Mouse (Mus musculus) myocyte (in vitro differentiated cells): ENCODE data around the gene Map2k2. TPM values are rescaled to one million over a fixed set of nuclear protein-coding genes. Genes with fewer than 3 reads are reported as not detected.
"Not testable (repeated sequence)": the region's sequence is repeated elsewhere in the genome, so short reads cannot be mapped to it uniquely, and the experiment has no call there.

ENCODE experiments used
- H3K27me3 ChIP-seq: one replicate; pipeline ENCODE4 v1.6.1; 2011; ENCODE audit not compliant: control insufficient read depth, insufficient read depth, insufficient read length
- H3K36me3 ChIP-seq: one replicate; pipeline ENCODE4 v1.6.1; 2011; ENCODE audit not compliant: control insufficient read depth, insufficient read depth
- H3K4me2 ChIP-seq: one replicate; pipeline ENCODE4 v1.6.1; 2011; ENCODE audit warnings: low read depth, control low read depth
- H3K4me3 ChIP-seq: one replicate; pipeline ENCODE4 v1.5.1; 2011; ENCODE audit warnings: mild to moderate bottlenecking, control low read depth, moderate library complexity
- H3K79me2 ChIP-seq: one replicate; pipeline ENCODE4 v1.6.1; 2011; ENCODE audit not compliant: control insufficient read depth, insufficient read depth
- H3ac ChIP-seq: one replicate; pipeline ENCODE4 v1.6.1; 2011; ENCODE audit not compliant: control insufficient read depth, insufficient read length
- CEBPB ChIP-seq: IDR thresholded peaks from 2 replicates; pipeline ENCODE4 v1.6.1; 2011; ENCODE audit warnings: mild to moderate bottlenecking, moderate library complexity; ENCODE audit not compliant: poor library complexity, insufficient read depth, severe bottlenecking
- E2F4 ChIP-seq: IDR thresholded peaks from one replicate; pipeline ENCODE4 v1.6.1; 2011; ENCODE audit warnings: mild to moderate bottlenecking, control low read depth, moderate library complexity; ENCODE audit not compliant: insufficient read depth
- MAX ChIP-seq: IDR thresholded peaks from one replicate; pipeline ENCODE4 v1.6.1; 2011; ENCODE audit warnings: low read depth, mild to moderate bottlenecking, control low read depth
- MYOD1 ChIP-seq, 3 experiments: IDR thresholded peaks; one replicate each; pipeline ENCODE4 v1.6.1; 2011; ENCODE audit warnings: control low read depth in 2 of 3, low read depth in 2 of 3, mild to moderate bottlenecking in 2 of 3, moderate library complexity in 1 of 3; ENCODE audit not compliant: insufficient read length in 2 of 3, control insufficient read depth in 1 of 3
- MYOG ChIP-seq, 3 experiments: IDR thresholded peaks; one replicate each; pipeline ENCODE4 v1.6.1; 2011; ENCODE audit warnings: control low read depth in 2 of 3, low read depth in 2 of 3, mild to moderate bottlenecking in 2 of 3; ENCODE audit not compliant: insufficient read length in 2 of 3, control insufficient read depth in 1 of 3, insufficient read depth in 1 of 3
- POLR2A ChIP-seq: IDR thresholded peaks from one replicate; pipeline ENCODE4 v1.6.1; 2011; ENCODE audit warnings: low read depth, mild to moderate bottlenecking, control low read depth, moderate library complexity; ENCODE audit not compliant: insufficient read length
- POLR2AphosphoS2 ChIP-seq: IDR thresholded peaks from one replicate; pipeline ENCODE4 v1.6.1; 2011; ENCODE audit warnings: low read depth, control low read depth; ENCODE audit not compliant: insufficient read length
- REST ChIP-seq: IDR thresholded peaks from one replicate; pipeline ENCODE4 v1.6.1; 2011; ENCODE audit warnings: mild to moderate bottlenecking, control low read depth, moderate library complexity; ENCODE audit not compliant: insufficient read depth, insufficient read length
- SRF ChIP-seq: IDR thresholded peaks from one replicate; pipeline ENCODE4 v1.6.1; 2011; ENCODE audit warnings: low read depth; ENCODE audit not compliant: control insufficient read depth, insufficient read length
- TCF12 ChIP-seq: IDR thresholded peaks from one replicate; pipeline ENCODE4 v1.6.1; 2011; ENCODE audit warnings: mild to moderate bottlenecking, control low read depth; ENCODE audit not compliant: poor library complexity, insufficient read depth, severe bottlenecking
- TCF3 ChIP-seq: IDR thresholded peaks from one replicate; pipeline ENCODE4 v1.6.1; 2011; ENCODE audit warnings: low read depth, control low read depth; ENCODE audit not compliant: insufficient read length
- USF1 ChIP-seq: IDR thresholded peaks from one replicate; pipeline ENCODE4 v1.6.1; 2011; ENCODE audit warnings: low read depth, mild to moderate bottlenecking, control low read depth, moderate library complexity
- polyA plus RNA-seq: library from polyadenylated mRNA; unstranded; fragments of >200 nt; fragmentation: generic; extraction: Trizol; gene quantifications from one replicate; pipeline ENCODE4 v1.2.1, GENCODE M21; 2012; ENCODE audit warnings: missing spikeins

Map2k2 gene
- polyA plus RNA-seq, 1 experiment = 126 TPM

GRCm38 (mm10) chr10:81173132-81173531, 67.4 kb downstream of the Map2k2 start:
- Histone ChIP-seq H3K79me2 (peaks cover 17% of the 10 kb centered on the region), H3K4me3 (no peak overlapping the region), H3K4me2 (no peak overlapping the region), H3K27me3 (no peaks in the 10 kb centered on the region), H3K36me3 (peaks cover 8% of the 10 kb centered on the region), H3ac (no peak overlapping the region)
- TF ChIP-seq CEBPB (no peak), MYOD1 (IDR thresholded peaks at IDR 0.05; ENCODE audit: control insufficient read depth in 1 of 3, insufficient read length in 2 of 3, low read depth in 2 of 3) (no peak), POLR2A (no peak), MYOG (IDR thresholded peaks at IDR 0.05; ENCODE audit: control insufficient read depth in 1 of 3, insufficient read depth in 1 of 3, insufficient read length in 2 of 3, low read depth in 2 of 3) (no peak), TCF12 (no peak), SRF (no peak), REST (no peak), POLR2AphosphoS2 (no peak), E2F4 (no peak), MAX (no peak), TCF3 (no peak), USF1 (no peak)

DNA sequence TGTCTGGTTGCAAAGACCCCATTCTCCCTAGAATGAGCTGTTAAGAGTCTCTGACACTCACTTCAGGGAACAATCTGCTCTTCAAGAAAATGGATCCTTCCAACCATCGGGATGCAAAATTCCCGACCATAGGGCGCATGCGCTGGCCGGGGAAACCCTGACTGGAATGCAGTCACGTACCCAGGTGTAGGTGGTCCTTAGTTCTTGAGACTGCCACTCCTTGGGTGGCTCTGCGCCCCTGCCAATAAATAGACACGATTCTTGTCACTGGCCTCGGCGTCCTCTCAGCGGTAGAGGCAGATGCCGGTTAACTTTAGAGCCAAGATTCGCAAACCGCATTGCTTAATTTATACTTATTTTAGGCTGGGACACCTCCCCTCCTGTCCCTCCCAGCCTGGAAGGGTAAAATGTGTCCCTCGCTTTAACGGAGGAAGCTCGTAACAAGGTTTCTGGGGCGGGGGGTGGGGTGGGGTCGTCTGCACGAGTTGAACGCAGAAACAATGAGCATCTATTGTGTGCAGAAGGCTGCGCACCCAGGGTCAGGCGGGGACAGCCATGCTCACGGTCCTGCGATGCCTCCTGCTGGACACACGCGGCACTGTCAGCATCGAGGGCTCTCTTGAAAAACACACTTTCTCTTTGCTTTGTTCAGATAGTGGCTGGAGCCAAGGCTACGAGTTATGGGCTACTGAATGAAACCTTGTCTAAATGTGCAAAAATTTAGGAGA, 69.1 kb downstream of the Map2k2 start:
- Histone ChIP-seq H3ac (no peak overlapping the region), H3K4me3 (peak overlapping the region; percentile 99), H3K27me3 (no peaks in the 10 kb centered on the region), H3K4me2 (peak overlapping the region; percentile 99), H3K36me3 (peaks cover 25% of the 10 kb centered on the region), H3K79me2 (peaks cover 33% of the 10 kb centered on the region)
- TF ChIP-seq USF1 (no peak), POLR2A (peak; percentile 42), MYOG (IDR thresholded peaks at IDR 0.05; ENCODE audit: control insufficient read depth in 1 of 3, insufficient read depth in 1 of 3, insufficient read length in 2 of 3, low read depth in 2 of 3) (peak in 1 of 3 experiments; percentile 32), POLR2AphosphoS2 (peak; percentile 75), CEBPB (no peak), MYOD1 (IDR thresholded peaks at IDR 0.05; ENCODE audit: control insufficient read depth in 1 of 3, insufficient read length in 2 of 3, low read depth in 2 of 3) (peak in 1 of 3 experiments; percentile 39)

DNA sequence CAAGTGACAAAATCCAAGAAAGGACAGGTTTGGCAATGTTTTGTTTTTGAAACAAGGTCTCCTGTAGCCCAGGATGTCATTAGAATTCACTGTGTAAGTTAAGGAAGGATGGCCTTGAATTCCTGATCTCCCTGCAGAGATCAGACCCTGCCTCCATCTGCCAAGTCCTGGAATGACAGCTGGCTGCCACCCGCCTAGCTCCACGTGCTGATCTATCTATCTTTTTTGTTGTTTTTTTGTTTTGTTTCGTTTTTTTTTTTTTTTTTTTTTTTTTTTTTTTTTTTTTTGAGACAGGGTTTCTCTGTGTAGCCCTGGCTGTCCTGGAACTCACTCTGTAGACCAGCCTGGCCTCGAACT, 69.6 kb downstream of the Map2k2 start:
- TF ChIP-seq MYOG (IDR thresholded peaks at IDR 0.05; ENCODE audit: control insufficient read depth in 1 of 3, insufficient read depth in 1 of 3, insufficient read length in 2 of 3, low read depth in 2 of 3) = peak in 1 of 3 experiments; percentile 35
- H3K4me3 ChIP-seq = peak overlapping the region; percentile 99
- peaks cover 30% of the 10 kb centered on the region for H3K36me3 ChIP-seq
- peaks cover 38% of the 10 kb centered on the region for H3K79me2 ChIP-seq
- H3ac ChIP-seq, H3K27me3 ChIP-seq: not testable (repeated sequence)
- peak overlapping the region; percentile 99 for H3K4me2 ChIP-seq

DNA sequence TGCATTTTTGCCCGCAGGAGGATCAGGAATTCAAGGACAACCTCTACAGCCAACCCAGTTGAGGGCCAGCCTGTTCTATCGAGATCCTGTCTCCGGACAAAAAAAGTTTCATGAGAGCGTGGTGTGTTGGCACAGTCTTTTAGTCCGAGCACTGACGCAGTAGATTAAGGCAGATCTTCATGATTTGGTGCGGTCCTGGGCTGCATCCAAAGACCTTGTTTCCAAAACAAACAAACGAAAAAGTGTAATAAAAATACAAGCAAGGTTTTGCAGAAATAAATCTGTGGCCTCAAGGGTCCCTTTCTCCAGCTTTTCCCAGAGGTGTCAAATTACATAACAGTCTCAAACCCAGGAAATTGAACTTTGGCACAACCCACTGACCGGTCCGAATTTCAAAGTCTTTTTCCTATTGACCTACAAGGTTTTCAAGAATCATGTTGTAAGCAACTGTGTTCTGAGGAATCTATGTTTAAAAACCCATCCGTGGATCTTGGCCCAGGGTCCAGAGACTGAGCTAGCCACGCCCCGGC, 70.3 kb downstream of the Map2k2 start:
- no peak for TF ChIP-seq POLR2AphosphoS2
- no peak for TF ChIP-seq USF1
- TF ChIP-seq E2F4 = no peak
- TF ChIP-seq POLR2A = no peak
- no peak for TF ChIP-seq TCF12
- TF ChIP-seq MAX = no peak
- TF ChIP-seq SRF = no peak
- no peak for TF ChIP-seq MYOD1 (IDR thresholded peaks at IDR 0.05; ENCODE audit: control insufficient read depth in 1 of 3, insufficient read length in 2 of 3, low read depth in 2 of 3)
- no peak for TF ChIP-seq TCF3
- no peak for TF ChIP-seq CEBPB
- TF ChIP-seq MYOG (IDR thresholded peaks at IDR 0.05; ENCODE audit: control insufficient read depth in 1 of 3, insufficient read depth in 1 of 3, insufficient read length in 2 of 3, low read depth in 2 of 3) = no peak
- TF ChIP-seq REST = no peak
- peak overlapping the region; percentile 76 for H3ac ChIP-seq
- peaks cover 39% of the 10 kb centered on the region for H3K79me2 ChIP-seq
- no peaks in the 10 kb centered on the region for H3K27me3 ChIP-seq
- peak overlapping the region; percentile 99 for H3K4me2 ChIP-seq
- H3K36me3 ChIP-seq = peaks cover 36% of the 10 kb centered on the region
- peak overlapping the region; percentile 99 for H3K4me3 ChIP-seq

- H3K4me2 ChIP-seq = peak within 1 kb of the TSS; percentile 99
- peak within 1 kb of the TSS; percentile 99 for H3K4me3 ChIP-seq
- TF ChIP-seq E2F4 (no peak), TCF12 (no peak), CEBPB (no peak), SRF (peak; percentile 64), TCF3 (no peak), REST (peak; percentile 35), MYOG (IDR thresholded peaks at IDR 0.05; ENCODE audit: control insufficient read depth in 1 of 3, insufficient read depth in 1 of 3, insufficient read length in 2 of 3, low read depth in 2 of 3) (peak in 2 of 3 experiments; percentile 1 to 39), POLR2A (peak; percentile 97), POLR2AphosphoS2 (peak; percentile 98), USF1 (peak; percentile 97), MAX (no peak), MYOD1 (IDR thresholded peaks at IDR 0.05; ENCODE audit: control insufficient read depth in 1 of 3, insufficient read length in 2 of 3, low read depth in 2 of 3) (peak in 1 of 3 experiments; percentile 59)
- peak within 1 kb of the TSS; percentile 76 for H3ac ChIP-seq
- peaks cover 42% of the 10 kb centered on the region for H3K36me3 ChIP-seq
- H3K27me3 ChIP-seq = no peaks in the 10 kb centered on the region
- peaks cover 39% of the 10 kb centered on the region for H3K79me2 ChIP-seq
Observed at GRCm38 (mm10) chr10:81176466-81177271, 71.0 kb downstream of the Map2k2 start, which contains the start of gene Eef2. TSS of gene Eef2 (plus strand) at chr10:81176631.
